Mouse (Mus musculus) midbrain, embryonic 16.5 days (tissue): ENCODE results near the gene Tbcd. TPM values are rescaled to one million over a fixed set of nuclear protein-coding genes. Genes with fewer than 3 reads are reported as not detected.

Experiments used
- ATAC-seq: fragments of 200-750 bp; cut with Nextera tagmentation; 2 replicates; pipeline ENCODE4 v1.8.0; 2017; ENCODE audit warnings: moderate TSS enrichment
- H3K27ac ChIP-seq: fragments of 300-500 bp; sonication (generic); 2 replicates; pipeline ENCODE4 v1.5.1; 2014; ENCODE audit warnings: mild to moderate bottlenecking, low read length, mixed read lengths
- H3K27me3 ChIP-seq: fragments of 300-500 bp; sonication (generic); 2 replicates; pipeline ENCODE4 v1.6.1; 2014; ENCODE audit warnings: low read depth, low read length, mixed read lengths; ENCODE audit not compliant: control insufficient read depth, insufficient read depth
- H3K36me3 ChIP-seq: fragments of 300-500 bp; sonication (generic); 2 replicates; pipeline ENCODE4 v1.6.1; 2014; ENCODE audit warnings: mild to moderate bottlenecking, low read length, moderate library complexity, mixed read lengths; ENCODE audit not compliant: control insufficient read depth, insufficient read depth
- H3K4me1 ChIP-seq: fragments of 300-500 bp; sonication (generic); 2 replicates; pipeline ENCODE4 v1.6.1; 2014; ENCODE audit warnings: mild to moderate bottlenecking, low read length, mixed read lengths; ENCODE audit not compliant: control insufficient read depth, insufficient read depth
- H3K4me2 ChIP-seq: fragments of 300-500 bp; sonication (generic); 2 replicates; pipeline ENCODE4 v1.6.1; 2014; ENCODE audit warnings: mild to moderate bottlenecking, low read length, mixed read lengths
- H3K4me3 ChIP-seq: fragments of 300-500 bp; sonication (generic); 2 replicates; pipeline ENCODE4 v1.5.1; 2014; ENCODE audit warnings: low read depth, mild to moderate bottlenecking, low read length, moderate library complexity, mixed read lengths
- H3K9ac ChIP-seq: fragments of 300-500 bp; sonication (generic); 2 replicates; pipeline ENCODE4 v1.6.1; 2014; ENCODE audit warnings: low read depth, low read length, mixed read lengths
- H3K9me3 ChIP-seq: fragments of 300-500 bp; sonication (generic); replicated peaks from 2 replicates; pipeline ENCODE4 v1.6.1; 2014; ENCODE audit warnings: mild to moderate bottlenecking, low read length, mixed read lengths; ENCODE audit not compliant: control insufficient read depth, poor library complexity, severe bottlenecking
- WGBS: fragments of 180-500 bp; shearing (Covaris S2); extraction: QIAGEN DNeasy Blood & Tissue Kit; methylation state at CpG from one replicate; pipeline ENCODE4 v1.1.7; 2014; 5-methylcytosine and 5-hydroxymethylcytosine counted together
- polyA plus RNA-seq: library from polyadenylated mRNA; unstranded; fragments of >200 nt; fragmentation: Nextera tagmentation; extraction: Ambion mirVana; gene quantifications from 2 replicates; pipeline ENCODE4 v1.2.1, GENCODE M21; 2015

Tbcd gene
- 60.6 and 62.5 TPM in 2 replicates for polyA plus RNA-seq

GRCm38 (mm10) chr11:121451753-121452635 lies at the start of gene Tbcd:
TSS of gene Tbcd (plus strand) at chr11:121451949.
- H3K9ac ChIP-seq: peak within 1 kb of the TSS; percentile 77
- H3K4me2 ChIP-seq: peak within 1 kb of the TSS; percentile 77
- H3K36me3 ChIP-seq: peaks cover 5% of the 10 kb centered on the region; the same call in 1 of the 2 replicates
- peak within 1 kb of the TSS; percentile 88 for H3K4me3 ChIP-seq
- no peaks in the 10 kb centered on the region; the same call in 1 of the 2 replicates for H3K27me3 ChIP-seq
- peak; percentile 95 for ATAC-seq
- WGBS: under 1% methylated on average over 58 of the region's 58 CpGs
- peaks cover 18% of the 10 kb centered on the region for H3K4me1 ChIP-seq
- peak within 1 kb of the TSS; percentile 90 for H3K27ac ChIP-seq
- no peaks in the 10 kb centered on the region for H3K9me3 ChIP-seq

GRCm38 (mm10) chr11:121407366-121408155 lies 44.2 kb upstream of the Tbcd start:
- Histone ChIP-seq H3K27me3 (no peaks in the 10 kb centered on the region), H3K4me2 (no peak overlapping the region), H3K9me3 (no peaks in the 10 kb centered on the region), H3K36me3 (no peaks in the 10 kb centered on the region), H3K27ac (no peak overlapping the region), H3K9ac (no peak overlapping the region), H3K4me1 (no peaks in the 10 kb centered on the region), H3K4me3 (no peak overlapping the region)
- 71% methylated on average over 3 of the region's 3 CpGs for WGBS
- ATAC-seq: no peak

GRCm38 (mm10) chr11:121414762-121415161 lies 37.0 kb upstream of the Tbcd start:
- Histone ChIP-seq H3K9ac (no peak overlapping the region), H3K36me3 (no peaks in the 10 kb centered on the region), H3K27me3 (no peaks in the 10 kb centered on the region), H3K27ac (no peak overlapping the region), H3K9me3 (no peaks in the 10 kb centered on the region), H3K4me1 (no peaks in the 10 kb centered on the region), H3K4me3 (no peak overlapping the region), H3K4me2 (no peak overlapping the region)
- 85% methylated on average over 5 of the region's 5 CpGs for WGBS
- no peak for ATAC-seq

GRCm38 (mm10) chr11:121415351-121415750 lies 36.4 kb upstream of the Tbcd start:
- H3K4me1 ChIP-seq: peaks cover under 1% of the 10 kb centered on the region; the same call in 1 of the 2 replicates
- ATAC-seq: no peak
- H3K27me3 ChIP-seq: no peaks in the 10 kb centered on the region
- no peak overlapping the region for H3K9ac ChIP-seq
- H3K9me3 ChIP-seq: no peaks in the 10 kb centered on the region
- no peak overlapping the region for H3K4me2 ChIP-seq
- no peak overlapping the region for H3K27ac ChIP-seq
- H3K4me3 ChIP-seq: no peak overlapping the region
- no peaks in the 10 kb centered on the region for H3K36me3 ChIP-seq
- whole genome bisulfite sequencing: 76% methylated on average over 5 of the region's 5 CpGs

- no peak for ATAC-seq
- 90% methylated on average over 5 of the region's 5 CpGs for WGBS
- Histone ChIP-seq H3K27ac (no peak overlapping the region), H3K4me3 (no peak overlapping the region), H3K27me3 (no peaks in the 10 kb centered on the region), H3K9me3 (no peaks in the 10 kb centered on the region), H3K4me1 (peaks cover 12% of the 10 kb centered on the region), H3K36me3 (no peaks in the 10 kb centered on the region), H3K4me2 (no peak overlapping the region), H3K9ac (no peak overlapping the region)
Observed at GRCm38 (mm10) chr11:121417971-121418370, 33.8 kb upstream of the Tbcd start.

GRCm38 (mm10) chr11:121418932-121419331 lies 32.8 kb upstream of the Tbcd start:
- Histone ChIP-seq H3K9ac (no peak overlapping the region), H3K4me3 (no peak overlapping the region), H3K27ac (no peak overlapping the region), H3K4me1 (peaks cover 12% of the 10 kb centered on the region), H3K36me3 (no peaks in the 10 kb centered on the region), H3K4me2 (no peak overlapping the region), H3K9me3 (no peaks in the 10 kb centered on the region), H3K27me3 (no peaks in the 10 kb centered on the region)
- no peak for ATAC-seq
- 44% methylated on average over 2 of the region's 2 CpGs for WGBS

- H3K4me3 ChIP-seq: peak overlapping the region; percentile 79; the same call in 1 of the 2 replicates
- H3K9me3 ChIP-seq: no peaks in the 10 kb centered on the region
- peak overlapping the region; percentile 81 for H3K4me2 ChIP-seq
- ATAC-seq: no peak
- no peak overlapping the region for H3K27ac ChIP-seq
- H3K27me3 ChIP-seq: no peaks in the 10 kb centered on the region
- H3K9ac ChIP-seq: peak overlapping the region; percentile 67; the same call in 1 of the 2 replicates
- peaks cover 12% of the 10 kb centered on the region for H3K4me1 ChIP-seq
- H3K36me3 ChIP-seq: no peaks in the 10 kb centered on the region
- WGBS: 57% methylated on average over 5 of the region's 5 CpGs
Observed at GRCm38 (mm10) chr11:121420379-121420778, 31.4 kb upstream of the Tbcd start.

GRCm38 (mm10) chr11:121420830-121421552 lies 30.8 kb upstream of the Tbcd start, which contains the start of gene Fn3krp:
TSS of gene Fn3krp (plus strand) at chr11:121421401.
- under 1% methylated on average over 25 of the region's 28 CpGs for WGBS
- H3K9ac ChIP-seq: peak within 1 kb of the TSS; percentile 76

More at GRCm38 (mm10) chr11:121420830-121421552, 30.8 kb upstream of the Tbcd start, which contains the start of gene Fn3krp:
- Histone ChIP-seq H3K36me3 (no peaks in the 10 kb centered on the region), H3K4me3 (peak within 1 kb of the TSS; percentile 79), H3K27me3 (no peaks in the 10 kb centered on the region), H3K9me3 (no peaks in the 10 kb centered on the region), H3K4me2 (peak within 1 kb of the TSS; percentile 81), H3K4me1 (peaks cover 12% of the 10 kb centered on the region), H3K27ac (peak within 1 kb of the TSS; percentile 70; the same call in 1 of the 2 replicates)
- peak; percentile 99 for ATAC-seq
